Mouse (Mus musculus): ENCODE results near the gene Rhobtb1. TPM values are rescaled to one million over a fixed set of nuclear protein-coding genes. Genes with fewer than 3 reads are reported as not detected.

Gene Rhobtb1
- total RNA-seq, 1 experiment, result 2.7 TPM

DNA sequence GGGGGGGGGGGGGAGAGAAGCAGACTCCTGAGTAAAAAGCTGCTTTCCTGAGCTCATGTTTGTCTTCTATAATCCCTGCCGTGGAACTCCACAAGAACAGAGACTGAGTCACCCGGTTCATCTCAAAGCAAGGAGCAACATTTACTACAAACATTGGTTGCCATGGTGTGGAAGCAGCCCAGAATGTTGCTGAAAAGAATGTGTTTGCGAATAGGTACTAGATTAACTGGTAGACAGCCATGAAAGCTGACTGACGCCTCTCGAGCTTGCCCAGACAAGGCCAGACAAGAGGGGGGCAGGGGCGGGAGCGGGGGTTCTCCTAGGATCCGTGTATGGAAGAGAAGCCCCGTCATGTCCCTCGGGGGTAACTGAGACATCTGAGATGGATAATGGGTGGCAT, 120.2 kb downstream of the Rhobtb1 start:
- H3K9me3 ChIP-seq (ENCODE audit: control insufficient read depth, insufficient read depth, low read depth, low read length), result no peaks in the 10 kb centered on the region
- DNase-seq (ENCODE audit: low read depth, low spot score), result no peak
- H3K36me3 ChIP-seq (ENCODE audit: control insufficient read depth, insufficient read depth, low read length, poor library complexity, severe bottlenecking), result no peaks in the 10 kb centered on the region
- no peak overlapping the region for H3K9ac ChIP-seq (ENCODE audit: insufficient read depth, low read depth, low read length, poor library complexity, severe bottlenecking)
- H3K27ac ChIP-seq (ENCODE audit: insufficient read depth, low read depth, low read length, poor library complexity, severe bottlenecking), result no peak overlapping the region
- in situ Hi-C loops (cut with MboI; ENCODE audit: low sequenced_read_pairs in 2 of 2, unreplicated experiment in 2 of 2), result no loop called here
- H3K4me1 ChIP-seq (ENCODE audit: control insufficient read depth in 2 of 2, insufficient read depth in 2 of 2, low read length in 2 of 2, poor library complexity in 1 of 2), result no peaks in the 10 kb centered on the region; a peak in 1 of 4 replicates
- TF ChIP-seq HCFC1 (IDR thresholded peaks at IDR 0.05; ENCODE audit: borderline replicate concordance, insufficient read depth, low read length) (no peak), ZNF384 (IDR thresholded peaks at IDR 0.05; ENCODE audit: low read depth, low read length) (no peak), ZC3H11A (IDR thresholded peaks at IDR 0.05; ENCODE audit: borderline replicate concordance, low read depth, low read length) (no peak), MAFK (IDR thresholded peaks at IDR 0.05; ENCODE audit: insufficient read depth, low read depth, low read length) (no peak), CHD2 (IDR thresholded peaks at IDR 0.05; ENCODE audit: low read depth, low read length) (no peak)
- H3K4me3 ChIP-seq (ENCODE audit: insufficient read depth in 1 of 2, low read depth in 1 of 2, low read length in 2 of 2, poor library complexity in 1 of 2, severe bottlenecking in 1 of 2), result no peak overlapping the region

DNA sequence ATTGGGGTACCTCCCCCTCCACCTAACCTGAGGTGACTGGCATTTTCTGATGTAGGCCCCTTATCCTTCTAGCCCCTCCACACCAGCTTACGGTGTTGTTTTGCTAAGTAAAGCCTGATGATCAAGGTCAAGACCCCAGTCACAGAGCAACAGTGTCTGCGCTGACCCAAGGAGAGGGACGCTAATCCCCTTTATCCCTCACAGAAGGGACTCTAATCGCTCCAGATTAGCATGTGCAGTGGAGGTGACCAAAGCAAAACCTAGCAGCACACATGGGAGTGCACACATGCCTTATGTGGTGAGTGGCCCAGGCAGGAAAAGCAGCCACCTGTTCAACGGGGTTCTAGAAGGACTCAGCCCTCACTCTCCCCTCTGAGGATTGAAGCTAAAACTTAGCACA, 123.0 kb downstream of the Rhobtb1 start:
- no peak overlapping the region for H3K4me3 ChIP-seq (ENCODE audit: insufficient read depth in 1 of 2, low read depth in 1 of 2, low read length in 2 of 2, poor library complexity in 1 of 2, severe bottlenecking in 1 of 2)
- H3K27ac ChIP-seq (ENCODE audit: insufficient read depth, low read depth, low read length, poor library complexity, severe bottlenecking), result no peak overlapping the region
- no peak overlapping the region for H3K9ac ChIP-seq (ENCODE audit: insufficient read depth, low read depth, low read length, poor library complexity, severe bottlenecking)
- no peaks in the 10 kb centered on the region for H3K36me3 ChIP-seq (ENCODE audit: control insufficient read depth, insufficient read depth, low read length, poor library complexity, severe bottlenecking)
- in situ Hi-C loops (cut with MboI; ENCODE audit: low sequenced_read_pairs in 2 of 2, unreplicated experiment in 2 of 2), result no loop called here
- TF ChIP-seq MAFK (IDR thresholded peaks at IDR 0.05; ENCODE audit: insufficient read depth, low read depth, low read length) (no peak), ZNF384 (IDR thresholded peaks at IDR 0.05; ENCODE audit: low read depth, low read length) (no peak), HCFC1 (IDR thresholded peaks at IDR 0.05; ENCODE audit: borderline replicate concordance, insufficient read depth, low read length) (no peak), CHD2 (IDR thresholded peaks at IDR 0.05; ENCODE audit: low read depth, low read length) (no peak), ZC3H11A (IDR thresholded peaks at IDR 0.05; ENCODE audit: borderline replicate concordance, low read depth, low read length) (no peak)
- no peaks in the 10 kb centered on the region; a peak in 1 of 4 replicates for H3K4me1 ChIP-seq (ENCODE audit: control insufficient read depth in 2 of 2, insufficient read depth in 2 of 2, low read length in 2 of 2, poor library complexity in 1 of 2)
- no peaks in the 10 kb centered on the region for H3K9me3 ChIP-seq (ENCODE audit: control insufficient read depth, insufficient read depth, low read depth, low read length)
- no peak for DNase-seq (ENCODE audit: low read depth, low spot score)

DNA sequence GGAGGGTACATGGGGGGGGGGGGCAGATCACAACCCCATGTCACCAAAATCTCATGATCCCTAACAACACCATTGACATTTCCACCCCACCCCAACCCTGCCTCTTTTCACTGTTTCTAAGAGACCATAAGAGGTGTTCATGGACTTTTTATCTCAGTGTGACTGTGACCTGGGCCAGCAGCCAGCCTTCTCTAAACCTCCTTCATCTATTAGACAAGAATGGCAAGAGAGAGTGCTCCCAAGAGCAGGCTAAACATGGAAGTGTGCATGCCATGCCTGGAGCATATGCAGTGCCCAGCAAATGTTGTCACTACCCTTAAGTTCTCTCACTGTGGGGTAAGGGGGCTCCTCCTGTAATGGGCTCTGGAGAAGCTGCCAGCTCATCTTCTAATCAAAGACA, 123.5 kb downstream of the Rhobtb1 start:
- Histone ChIP-seq H3K9me3 (ENCODE audit: control insufficient read depth, insufficient read depth, low read depth, low read length) (no peaks in the 10 kb centered on the region), H3K27ac (ENCODE audit: insufficient read depth, low read depth, low read length, poor library complexity, severe bottlenecking) (no peak overlapping the region), H3K4me3 (ENCODE audit: insufficient read depth in 1 of 2, low read depth in 1 of 2, low read length in 2 of 2, poor library complexity in 1 of 2, severe bottlenecking in 1 of 2) (no peak overlapping the region), H3K36me3 (ENCODE audit: control insufficient read depth, insufficient read depth, low read length, poor library complexity, severe bottlenecking) (no peaks in the 10 kb centered on the region), H3K9ac (ENCODE audit: insufficient read depth, low read depth, low read length, poor library complexity, severe bottlenecking) (no peak overlapping the region), H3K4me1 (ENCODE audit: control insufficient read depth in 2 of 2, insufficient read depth in 2 of 2, low read length in 2 of 2, poor library complexity in 1 of 2) (peaks cover 0 to 2% of the 10 kb centered on the region in 2 experiments; a peak in 1 of 4 replicates)
- no peak for DNase-seq (ENCODE audit: low read depth, low spot score)
- in situ Hi-C loops (cut with MboI; ENCODE audit: low sequenced_read_pairs in 2 of 2, unreplicated experiment in 2 of 2), result no loop called here
- no peak for TF ChIP-seq CHD2 (IDR thresholded peaks at IDR 0.05; ENCODE audit: low read depth, low read length)
- TF ChIP-seq ZC3H11A (IDR thresholded peaks at IDR 0.05; ENCODE audit: borderline replicate concordance, low read depth, low read length), result no peak
- TF ChIP-seq HCFC1 (IDR thresholded peaks at IDR 0.05; ENCODE audit: borderline replicate concordance, insufficient read depth, low read length), result no peak
- TF ChIP-seq ZNF384 (IDR thresholded peaks at IDR 0.05; ENCODE audit: low read depth, low read length), result no peak
- TF ChIP-seq MAFK (IDR thresholded peaks at IDR 0.05; ENCODE audit: insufficient read depth, low read depth, low read length), result no peak

DNA sequence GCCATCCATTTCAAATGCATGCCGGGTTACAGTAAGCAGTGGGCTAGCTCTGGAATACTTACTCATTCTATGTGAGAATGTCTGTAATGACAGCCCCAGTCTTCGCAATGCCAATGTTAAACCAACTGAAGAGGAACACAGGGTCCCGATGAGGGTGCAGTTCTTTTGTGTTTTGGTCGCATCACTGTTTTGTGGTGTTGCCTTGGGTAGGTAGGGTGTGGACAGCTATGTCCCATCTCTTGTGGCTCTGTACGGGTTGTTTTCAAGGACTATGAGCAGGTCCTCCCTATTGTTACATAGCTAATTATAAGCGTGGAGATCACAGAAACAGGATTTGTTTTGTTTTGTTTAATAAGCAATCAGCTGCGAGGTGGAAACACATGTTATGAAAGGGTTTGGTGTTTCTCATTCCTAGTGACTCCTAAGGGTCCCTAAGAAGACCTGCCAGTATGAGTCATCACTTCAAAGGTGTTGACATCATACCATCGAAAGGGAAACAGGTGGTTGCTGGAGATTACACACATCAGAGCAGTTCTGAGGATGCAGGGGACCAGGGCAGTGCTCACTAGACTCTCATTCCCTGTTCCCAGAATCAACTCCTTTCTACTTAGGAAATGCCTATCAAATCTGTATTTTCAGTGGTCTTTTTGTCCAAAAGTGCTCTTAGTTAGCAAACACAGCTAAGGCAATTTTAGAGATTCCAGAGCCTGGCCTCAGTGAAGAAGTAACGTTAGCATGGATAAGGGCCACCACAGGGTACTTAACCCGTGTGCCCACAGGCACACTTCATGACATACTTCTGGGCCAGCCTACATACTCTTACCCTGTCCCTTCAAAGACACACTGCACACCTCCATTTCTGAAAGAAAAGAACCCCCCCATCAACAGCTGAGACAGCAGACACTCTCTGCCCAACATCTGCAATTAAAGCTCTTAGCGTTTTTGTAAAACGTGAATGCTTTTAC, 124.9 kb downstream of the Rhobtb1 start:
- Histone ChIP-seq H3K9me3 (ENCODE audit: control insufficient read depth, insufficient read depth, low read depth, low read length) (no peaks in the 10 kb centered on the region), H3K36me3 (ENCODE audit: control insufficient read depth, insufficient read depth, low read length, poor library complexity, severe bottlenecking) (no peaks in the 10 kb centered on the region), H3K27ac (ENCODE audit: insufficient read depth, low read depth, low read length, poor library complexity, severe bottlenecking) (no peak overlapping the region), H3K4me3 (ENCODE audit: insufficient read depth in 1 of 2, low read depth in 1 of 2, low read length in 2 of 2, poor library complexity in 1 of 2, severe bottlenecking in 1 of 2) (no peak overlapping the region), H3K9ac (ENCODE audit: insufficient read depth, low read depth, low read length, poor library complexity, severe bottlenecking) (no peak overlapping the region), H3K4me1 (ENCODE audit: control insufficient read depth in 2 of 2, insufficient read depth in 2 of 2, low read length in 2 of 2, poor library complexity in 1 of 2) (peaks cover 0 to 2% of the 10 kb centered on the region in 2 experiments; a peak in 1 of 4 replicates)
- TF ChIP-seq HCFC1 (IDR thresholded peaks at IDR 0.05; ENCODE audit: borderline replicate concordance, insufficient read depth, low read length) (no peak), CHD2 (IDR thresholded peaks at IDR 0.05; ENCODE audit: low read depth, low read length) (no peak), ZNF384 (IDR thresholded peaks at IDR 0.05; ENCODE audit: low read depth, low read length) (no peak), ZC3H11A (IDR thresholded peaks at IDR 0.05; ENCODE audit: borderline replicate concordance, low read depth, low read length) (no peak), MAFK (IDR thresholded peaks at IDR 0.05; ENCODE audit: insufficient read depth, low read depth, low read length) (no peak)
- in situ Hi-C loops (cut with MboI; ENCODE audit: low sequenced_read_pairs in 2 of 2, unreplicated experiment in 2 of 2), result no loop called here
- no peak for DNase-seq (ENCODE audit: low read depth, low spot score)

All from ES-E14 (cell line).